In the genomic region with DNA sequence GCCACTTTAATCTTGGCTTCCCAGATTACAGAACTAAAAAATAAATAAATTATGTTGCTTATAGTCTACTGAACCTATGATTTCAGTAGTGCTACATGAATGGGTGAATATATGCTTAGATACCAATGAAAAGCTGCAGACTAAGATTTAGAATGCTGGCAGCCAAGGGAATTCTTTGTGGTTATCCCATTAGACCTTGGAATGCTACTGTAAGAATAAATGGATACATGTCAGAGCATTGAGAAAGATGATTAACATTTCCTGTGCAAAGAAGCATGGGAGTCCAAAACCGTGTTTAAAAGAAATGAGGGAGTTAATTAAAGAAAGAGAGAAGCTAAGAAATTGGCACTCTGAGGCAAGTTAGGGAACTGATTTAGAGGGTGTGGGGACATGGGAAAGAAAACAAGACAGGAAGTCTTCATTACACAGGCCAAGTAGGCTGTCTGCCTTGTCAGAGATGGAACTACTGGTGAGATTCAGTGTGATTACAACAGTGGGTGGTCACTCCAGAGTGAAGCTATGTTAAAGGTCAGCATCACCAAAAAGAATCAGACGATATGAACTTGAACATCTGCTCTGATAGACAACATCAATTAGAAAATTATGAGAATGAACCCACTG, we compare ENCODE assay signal across 22 mouse cellular contexts. TPM values are rescaled to one million over a fixed set of nuclear protein-coding genes. Genes with fewer than 3 reads are reported as not detected.
DNase-seq lines count a peak whose midpoint lies in the region; ATAC-seq and TF ChIP-seq lines count a peak whose summit lies in the region.
"Had no signal": no experiment of that assay in that cellular context is flagged by ENCODE, and none has a peak within 500 bp of the region (broad histone marks: within the 10 kb centered on the region; RNA-seq: fewer than 3 reads in every experiment).

No protein-coding gene starts in this region.

- TF ChIP-seq POLR2A in myocyte (IDR thresholded peaks at IDR 0.05; ENCODE audit: insufficient read length, low read depth), result no peak

- H3K4me2 ChIP-seq in kidney, embryonic 15.5 days, result no peak overlapping the region
- peak overlapping the region; percentile 36 for H3K4me2 ChIP-seq in myocyte (ENCODE audit: low read depth)
- H3K4me2 ChIP-seq: embryonic facial prominence, embryonic 12.5 days; forebrain, embryonic 13.5 days; heart, embryonic 12.5 days; hindbrain, embryonic 14.5 days had no signal

- CTCF ChIA-PET in Patski (lab: Charles Lee), result no interaction called here

- 0 out of 2 replicates have a peak, but pooled peaks have one; percentile 62 for ATAC-seq in kidney, embryonic 15.5 days (replicated peaks; ENCODE audit: low FRiP score)
- peak; percentile 87 for ATAC-seq in Patski
- ATAC-seq: forebrain, embryonic 13.5 days; forebrain, postnatal 0 days had no signal

- no peaks in the 10 kb centered on the region for H3K27me3 ChIP-seq in kidney, embryonic 15.5 days
- no peaks in the 10 kb centered on the region for H3K27me3 ChIP-seq in Patski
- no peaks in the 10 kb centered on the region for H3K27me3 ChIP-seq in myocyte (ENCODE audit: control insufficient read depth, insufficient read depth, insufficient read length)
- H3K27me3 ChIP-seq: embryonic facial prominence, embryonic 12.5 days; forebrain, embryonic 13.5 days; heart, embryonic 12.5 days had no signal

- DNase-seq in kidney, postnatal 36 days, result no peak
- DNase-seq in kidney, postnatal 14 days, result peak; percentile 19
- DNase-seq in kidney, postnatal 4 days, result no peak
- DNase-seq in Patski (ENCODE audit: low read depth, low spot score), result peak; percentile 35
- DNase-seq in urinary bladder, postnatal 36 days (ENCODE audit: low spot score in 2 of 2), result no peak
- DNase-seq: adrenal gland, postnatal 10 days; cerebellum, adult 11-12 months; cerebellum, adult 9-10 months; cerebellum, postnatal 25 days; forebrain, postnatal 0 days; gastrocnemius, postnatal 14 days had no signal

- H3K4me3 ChIP-seq in kidney, embryonic 15.5 days (replicated peaks), result no peak overlapping the region
- no peak overlapping the region for H3K4me3 ChIP-seq in myocyte
- H3K4me3 ChIP-seq: embryonic facial prominence, embryonic 12.5 days; forebrain, embryonic 13.5 days; heart, embryonic 12.5 days; hindbrain, embryonic 10.5 days had no signal

- no peak overlapping the region for H3K9ac ChIP-seq in kidney, embryonic 15.5 days
- H3K9ac ChIP-seq: embryonic facial prominence, embryonic 12.5 days; forebrain, embryonic 13.5 days; forebrain, postnatal 0 days; heart, embryonic 12.5 days; hindbrain, embryonic 14.5 days had no signal

- no peak overlapping the region for H3ac ChIP-seq in myocyte (ENCODE audit: control insufficient read depth, insufficient read length)

- 41% methylated on average over 2 of the region's 2 CpGs for WGBS in kidney, embryonic 15.5 days

- H3K4me1 ChIP-seq in kidney, embryonic 15.5 days, result no peaks in the 10 kb centered on the region
- H3K4me1 ChIP-seq: embryonic facial prominence, embryonic 12.5 days; forebrain, embryonic 13.5 days; heart, embryonic 12.5 days; hindbrain, embryonic 10.5 days had no signal

- H3K36me3 ChIP-seq in kidney, embryonic 15.5 days, result no peaks in the 10 kb centered on the region
- no peaks in the 10 kb centered on the region for H3K36me3 ChIP-seq in myocyte (ENCODE audit: control insufficient read depth, insufficient read depth)
- H3K36me3 ChIP-seq: embryonic facial prominence, embryonic 12.5 days; heart, embryonic 12.5 days; hindbrain, embryonic 10.5 days had no signal

- no peak overlapping the region for H3K27ac ChIP-seq in kidney, embryonic 15.5 days
- H3K27ac ChIP-seq: embryonic facial prominence, embryonic 12.5 days; forebrain, embryonic 13.5 days; hindbrain, embryonic 10.5 days; hindbrain, embryonic 14.5 days had no signal

- H3K9me3 ChIP-seq in kidney, embryonic 15.5 days (replicated peaks), result no peaks in the 10 kb centered on the region
- H3K9me3 ChIP-seq: embryonic facial prominence, embryonic 12.5 days; forebrain, embryonic 13.5 days; heart, embryonic 12.5 days; hindbrain, embryonic 10.5 days had no signal

- H3K79me2 ChIP-seq in myocyte (ENCODE audit: control insufficient read depth, insufficient read depth), result no peaks in the 10 kb centered on the region

- POLR2A ChIA-PET in Patski (lab: Charles Lee), result interaction anchor here (0.7 to 0.9 kb wide), 2 partner anchors 11 to 19 kb away, joined by 3 read pairs; no protein-coding TSS in a partner anchor

- TF ChIP-seq CTCF in Patski (IDR thresholded peaks at IDR 0.05), result no peak

- in situ Hi-C loops in Patski (cut with MboI; ENCODE audit: low pct_unique_long_range_greater_than_20kb), result no loop called here

TF ChIP-seq in myocyte, 11 proteins besides CTCF, POLR2A, EP300 and RAD21:
- TF ChIP-seq MAX (IDR thresholded peaks at IDR 0.05; ENCODE audit: low read depth), result no peak
- no peak for TF ChIP-seq POLR2AphosphoS2 (IDR thresholded peaks at IDR 0.05; ENCODE audit: insufficient read length, low read depth)
- TF ChIP-seq MYOG (IDR thresholded peaks at IDR 0.05; ENCODE audit: control insufficient read depth in 1 of 3, insufficient read depth in 1 of 3, insufficient read length in 2 of 3, low read depth in 2 of 3), result no peak
- TF ChIP-seq TCF12 (IDR thresholded peaks at IDR 0.05; ENCODE audit: insufficient read depth, poor library complexity, severe bottlenecking), result no peak
- no peak for TF ChIP-seq MYOD1 (IDR thresholded peaks at IDR 0.05; ENCODE audit: control insufficient read depth in 1 of 3, insufficient read length in 2 of 3, low read depth in 2 of 3)
- no peak for TF ChIP-seq TCF3 (IDR thresholded peaks at IDR 0.05; ENCODE audit: insufficient read length, low read depth)
- no peak for TF ChIP-seq REST (IDR thresholded peaks at IDR 0.05; ENCODE audit: insufficient read depth, insufficient read length)
- TF ChIP-seq SRF (IDR thresholded peaks at IDR 0.05; ENCODE audit: control insufficient read depth, insufficient read length, low read depth), result no peak
- TF ChIP-seq E2F4 (IDR thresholded peaks at IDR 0.05; ENCODE audit: insufficient read depth), result no peak
- no peak for TF ChIP-seq CEBPB (IDR thresholded peaks at IDR 0.05; ENCODE audit: insufficient read depth, poor library complexity, severe bottlenecking)
- no peak for TF ChIP-seq USF1 (IDR thresholded peaks at IDR 0.05; ENCODE audit: low read depth)

RNA-seq across cellular contexts. Expression of gene Speer4f2, which starts 43.9 kb away (rescaled TPM):
- not detected in 2 replicates for polyA plus RNA-seq in kidney, embryonic 15.5 days (2015; fragmentation: Nextera tagmentation; extraction: Ambion mirVana)
- polyA plus RNA-seq in Patski (2021), result not detected
- polyA plus RNA-seq in myocyte (2012; fragmentation: generic; extraction: Trizol), result not detected
- polyA plus RNA-seq: C2C12; cortical plate, adult 2 months; embryonic facial prominence, embryonic 12.5 days; forebrain, embryonic 13.5 days; forebrain, postnatal 0 days; gonadal fat pad, adult 2 months; heart, embryonic 12.5 days; heart, embryonic 16.5 days; hindbrain, embryonic 10.5 days; hindbrain, embryonic 14.5 days had no signal

Comparison
In these comparisons a context has a peak if more than half of its experiments do, and no peak if none do; other contexts are left out.
1. DNase-seq: peak in kidney, postnatal 14 days (single experiment) and Patski (single experiment); none in kidney, postnatal 36 days (0 of 2), kidney, postnatal 4 days (0 of 2) and urinary bladder, postnatal 36 days (0 of 2).